Mouse (Mus musculus) spleen, adult 10 weeks (tissue): ENCODE measurements around the gene Wfs1. TPM values are rescaled to one million over a fixed set of nuclear protein-coding genes. Genes with fewer than 3 reads are reported as not detected.

Experiments
- polyA plus RNA-seq: library from polyadenylated mRNA; stranded (reverse); fragments of 350-450 nt; fragmentation: Illumina TruSeq; extraction: RNeasy Lipid Tissue Mini Kit (QIAGEN cat#74804); gene quantifications from one replicate; pipeline ENCODE4 v1.2.3, GENCODE M21; 2015; ENCODE audit warnings: low replicate concordance; ENCODE audit not compliant: insufficient read depth

The Wfs1 gene
- 2.8 TPM for polyA plus RNA-seq

GRCm38 (mm10) chr5:36988781-36989624 lies at the start of gene Wfs1:
Gene Wfs1 (minus strand): TSS chr5:36989205.

Other genes starting within 250 kb of the Wfs1 start
- gene Bloc1s4, start 240.6 kb downstream of the Wfs1 start, polyA plus RNA-seq, result 13.2 TPM
- gene Mrfap1, start 192.4 kb downstream of the Wfs1 start, polyA plus RNA-seq, result 252 TPM
- gene Man2b2, start 158.6 kb downstream of the Wfs1 start, polyA plus RNA-seq, result 11.8 TPM
- not detected for gene Ppp2r2c, start 120.7 kb downstream of the Wfs1 start, polyA plus RNA-seq
- gene Gm1043, start 96.2 kb upstream of the Wfs1 start, polyA plus RNA-seq, result 4.3 TPM